In the genomic region with DNA sequence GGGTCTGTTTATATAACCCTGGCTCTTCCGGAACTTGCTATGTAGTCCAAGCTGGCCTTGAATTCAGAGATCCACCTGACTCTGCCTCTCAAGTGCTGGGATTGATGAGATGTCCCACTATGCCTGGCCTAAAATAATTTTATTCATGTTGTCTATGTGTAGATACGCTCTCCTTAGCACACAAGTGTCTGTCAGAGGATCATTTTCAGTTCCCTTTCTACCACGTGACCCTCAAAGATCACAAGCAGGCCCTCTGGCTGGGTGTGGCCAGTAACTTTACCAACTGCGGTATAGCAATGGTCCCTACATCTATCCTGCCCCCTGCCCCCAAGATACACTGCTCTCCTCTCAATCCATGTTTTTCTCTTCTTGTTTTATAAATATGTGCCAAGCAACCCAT, we compare ENCODE assay signal across 8 mouse cellular contexts. TPM values are rescaled to one million over a fixed set of nuclear protein-coding genes. Genes with fewer than 3 reads are reported as not detected.
A peak's percentile ranks its signal among the peaks of the same experiment; 100 is the strongest.
DNase-seq lines count a peak whose midpoint lies in the region; ATAC-seq and TF ChIP-seq lines count a peak whose summit lies in the region.

No protein-coding gene starts in this region.

- H3K27me3 ChIP-seq in liver, embryonic 13.5 days = no peaks in the 10 kb centered on the region
- H3K27me3 ChIP-seq in spleen, adult 2 months (ENCODE audit: control insufficient read depth, insufficient read depth, low read length) = no peaks in the 10 kb centered on the region; the same call in 1 of the 2 replicates

- H3K9me3 ChIP-seq in liver, embryonic 13.5 days (replicated peaks) = no peaks in the 10 kb centered on the region

- TF ChIP-seq POLR2A in spleen, adult 2 months (IDR thresholded peaks at IDR 0.05; ENCODE audit: low read depth, low read length) = peak; percentile 10; the same call in 1 of the 2 replicates

- TF ChIP-seq CTCF in spleen, adult 2 months (IDR thresholded peaks at IDR 0.05; ENCODE audit: extremely low read depth, insufficient read depth, insufficient read length, insufficient replicate concordance) = no peak

- intact Hi-C loops in left cerebral cortex, postnatal 36 days (cut with DNase I) = no loop called here

- peak; percentile 38 for DNase-seq in left cerebral cortex, adult 11 months (ENCODE audit: low spot score)
- no peak for DNase-seq in left cerebral cortex, postnatal 36 days (ENCODE audit: low spot score in 2 of 2)
- no peak for DNase-seq in liver, embryonic 13.5 days
- peak; percentile 89 to 90 for DNase-seq in spleen, adult 2 months (ENCODE audit: low read depth in 1 of 2, low spot score in 2 of 2)
- no peak for DNase-seq in adipocyte (ENCODE audit: low spot score)

- H3K36me3 ChIP-seq in liver, embryonic 13.5 days = no peaks in the 10 kb centered on the region
- H3K36me3 ChIP-seq in spleen, adult 2 months (ENCODE audit: control insufficient read depth, insufficient read depth, low read length) = no peaks in the 10 kb centered on the region

- H3K4me1 ChIP-seq in liver, embryonic 13.5 days (replicated peaks) = no peaks in the 10 kb centered on the region; the same call in 1 of the 2 replicates
- peaks cover 4% of the 10 kb centered on the region; the same call in 1 of the 2 replicates for H3K4me1 ChIP-seq in spleen, adult 2 months (ENCODE audit: control insufficient read depth, insufficient read depth, insufficient read length)

- H3K4me2 ChIP-seq in liver, embryonic 13.5 days = no peak overlapping the region

- no peak overlapping the region for H3K27ac ChIP-seq in liver, embryonic 13.5 days
- peak overlapping the region; percentile 88 for H3K27ac ChIP-seq in spleen, adult 2 months (ENCODE audit: insufficient read depth, low read length)

- no peak overlapping the region for H3K9ac ChIP-seq in liver, embryonic 13.5 days

- peak; percentile 55 for ATAC-seq in common myeloid progenitor, adult 5-6 weeks (replicated peaks; ENCODE audit: low read depth, poor library complexity, severe bottlenecking)
- 0 out of 2 replicates have a peak, but pooled peaks have one; percentile 45 for ATAC-seq in liver, embryonic 13.5 days (ENCODE audit: low read depth)
- no peak for ATAC-seq in erythroid progenitor cell, adult 5-6 weeks (replicated peaks; ENCODE audit: low FRiP score, poor library complexity, severe bottlenecking)
- ATAC-seq in frontal cortex, adult (ENCODE audit: low TSS enrichment) = no peak

- H3K4me3 ChIP-seq in liver, embryonic 13.5 days (replicated peaks) = no peak overlapping the region
- peak overlapping the region; percentile 52; the same call in 1 of the 2 replicates for H3K4me3 ChIP-seq in spleen, adult 2 months (ENCODE audit: extremely low read depth, insufficient read depth, insufficient read length)

- WGBS in liver, embryonic 13.5 days (ENCODE audit: insufficient replicate concordance) = 41% methylated on average over 4 of the region's 4 CpGs
- WGBS in spleen, adult 2 months = 30% methylated on average over 4 of the region's 4 CpGs

RNA-seq across cellular contexts. Expression of gene Shcbp1l, which starts 10.0 kb away (rescaled TPM):
- 1 to 10 TPM; 2.3 to 3.1 TPM for total RNA-seq in left cerebral cortex, postnatal 36 days (2021)
- 0.68 and 1.0 TPM in 2 replicates for total RNA-seq in common myeloid progenitor, adult 5-6 weeks (2017)
- polyA plus RNA-seq in liver, embryonic 13.5 days (2015; fragmentation: Nextera tagmentation; extraction: Ambion mirVana) = 0.21 and 0.23 TPM in 2 replicates
- 0.49 and 0.67 TPM in 2 replicates for polyA plus RNA-seq in spleen, adult 2 months (2012; rRNA removed)
- not detected in 2 replicates for total RNA-seq in erythroid progenitor cell, adult 5-6 weeks (2015; ENCODE audit: low replicate concordance)
- not detected in 2 replicates for total RNA-seq in erythroid progenitor cell, adult 5-6 weeks (2017; ENCODE audit: low replicate concordance)

Comparison
In these comparisons a context has a peak if more than half of its experiments do, and no peak if none do; other contexts are left out.
1. DNase-seq: peak in left cerebral cortex, adult 11 months (single experiment) and spleen, adult 2 months (2 of 2); none in left cerebral cortex, postnatal 36 days (0 of 2), liver, embryonic 13.5 days (single experiment) and adipocyte (single experiment).
2. ATAC-seq: peak in common myeloid progenitor, adult 5-6 weeks (single experiment) and liver, embryonic 13.5 days (single experiment); none in erythroid progenitor cell, adult 5-6 weeks (single experiment) and frontal cortex, adult (single experiment).